ENCODE assay signal across 21 mouse cellular contexts in genomic region chr13:102914800-102915199, GRCm38 (mm10).
DNase-seq lines count a peak whose midpoint lies in the region; TF ChIP-seq lines count a peak whose summit lies in the region.
"Had no signal": no experiment of that assay in that cellular context is flagged by ENCODE, and none has a peak within 500 bp of the region (broad histone marks: within the 10 kb centered on the region; RNA-seq: fewer than 3 reads in every experiment).

No protein-coding gene starts in this region.

- peaks cover under 1% of the 10 kb centered on the region for H3K9me3 ChIP-seq in CH12.LX (replicated peaks; ENCODE audit: low read length)
- H3K9me3 ChIP-seq: embryonic facial prominence, embryonic 12.5 days; forebrain, embryonic 13.5 days; forebrain, embryonic 15.5 days; G1E had no signal

- no peaks in the 10 kb centered on the region for H3K36me3 ChIP-seq in kidney, adult 2 months (ENCODE audit: control insufficient read depth, insufficient read depth, low read length)
- H3K36me3 ChIP-seq in CH12.LX (replicated peaks in 1 of 2; ENCODE audit: control insufficient read depth in 1 of 2, insufficient read depth in 1 of 2, low read length in 1 of 2), result no peaks in the 10 kb centered on the region
- H3K36me3 ChIP-seq: embryonic facial prominence, embryonic 10.5 days; embryonic facial prominence, embryonic 12.5 days; forebrain, embryonic 15.5 days; G1E had no signal

- H3K27ac ChIP-seq in kidney, adult 2 months (ENCODE audit: insufficient read depth, low read depth, low read length), result no peak overlapping the region
- H3K27ac ChIP-seq in CH12.LX (ENCODE audit: insufficient read depth, low read depth), result peak overlapping the region; percentile 29
- H3K27ac ChIP-seq: embryonic facial prominence, embryonic 10.5 days; embryonic facial prominence, embryonic 12.5 days; forebrain, embryonic 13.5 days; forebrain, embryonic 15.5 days had no signal

- TF ChIP-seq POLR2A in kidney, adult 2 months (IDR thresholded peaks at IDR 0.05; ENCODE audit: low read depth, low read length), result no peak
- TF ChIP-seq POLR2A in CH12.LX (IDR thresholded peaks at IDR 0.05; ENCODE audit: low read depth, low read length), result no peak

- DNase-seq in heart, adult 11 months, result peak; percentile 44
- DNase-seq in heart, postnatal 14 days, result no peak
- peak; percentile 39 for DNase-seq in kidney, adult 2 months
- DNase-seq in kidney, postnatal 25 days, result no peak
- DNase-seq in CH12.LX (ENCODE audit: extremely low read depth) (no peak), MN1 (ENCODE audit: low spot score) (no peak)
- DNase-seq: adrenal gland, adult 2 months; adrenal gland, postnatal 10 days; adrenal gland, postnatal 25 days; B cell, adult 2 months; cerebellum, adult 11 months; cerebellum, adult 18-20 months; cerebellum, adult 8-10 months; cerebellum, adult 9-11 months; cerebellum, postnatal 25 days; forebrain, postnatal 0 days had no signal

- TF ChIP-seq EP300 in CH12.LX (IDR thresholded peaks at IDR 0.05; ENCODE audit: low read length), result no peak

- no peak overlapping the region for H3K4me3 ChIP-seq in kidney, adult 2 months (ENCODE audit: insufficient read depth, low read depth, low read length)
- H3K4me3 ChIP-seq in CH12.LX (replicated peaks in 1 of 3; ENCODE audit: low read depth in 2 of 3, low read length in 2 of 3, poor library complexity in 1 of 3), result no peak overlapping the region
- H3K4me3 ChIP-seq: embryonic facial prominence, embryonic 10.5 days; embryonic facial prominence, embryonic 12.5 days; forebrain, embryonic 13.5 days; forebrain, embryonic 15.5 days had no signal

- in situ Hi-C loops in CH12.LX (cut with MboI; ENCODE audit: low pct_ligation_motif_present, low pct_unique_long_range_greater_than_20kb, low sequenced_read_pairs), result no loop called here

- TF ChIP-seq CTCF in kidney, adult 2 months (conservative IDR thresholded peaks at IDR 0.05; ENCODE audit: insufficient read depth, insufficient read length, low read depth, low read length), result no peak
- no peak for TF ChIP-seq CTCF in CH12.LX (conservative IDR thresholded peaks at IDR 0.05 in 1 of 2, IDR thresholded peaks at IDR 0.05 in 1 of 2; ENCODE audit: low read depth in 2 of 2, low read length in 2 of 2)

- H3K4me2 ChIP-seq in CH12.LX (ENCODE audit: insufficient read depth, low read depth, poor library complexity, severe bottlenecking), result peak overlapping the region; percentile 16; the same call in 1 of the 2 replicates
- H3K4me2 ChIP-seq: embryonic facial prominence, embryonic 12.5 days; forebrain, embryonic 13.5 days; forebrain, embryonic 15.5 days had no signal

- TF ChIP-seq RAD21 in CH12.LX (IDR thresholded peaks at IDR 0.05; ENCODE audit: low read depth, low read length), result no peak

- H3K9ac ChIP-seq in CH12.LX (ENCODE audit: insufficient read depth, low read depth), result peak overlapping the region; percentile 20; the same call in 1 of the 2 replicates
- H3K9ac ChIP-seq: embryonic facial prominence, embryonic 12.5 days; forebrain, embryonic 13.5 days; forebrain, embryonic 15.5 days; forebrain, postnatal 0 days had no signal

- no peaks in the 10 kb centered on the region for H3K79me2 ChIP-seq in CH12.LX (replicated peaks; ENCODE audit: control insufficient read depth, extremely low read depth, insufficient read depth, poor library complexity, severe bottlenecking)

- H3K27me3 ChIP-seq in kidney, adult 2 months (replicated peaks; ENCODE audit: control insufficient read depth, insufficient read depth, low read length), result no peaks in the 10 kb centered on the region
- H3K27me3 ChIP-seq in CH12.LX (replicated peaks), result no peaks in the 10 kb centered on the region
- H3K27me3 ChIP-seq: embryonic facial prominence, embryonic 12.5 days; forebrain, embryonic 13.5 days; forebrain, embryonic 15.5 days had no signal

- dilution Hi-C loops in CH12.LX (cut with MboI; ENCODE audit: extremely low pct_ligation_motif_present, extremely low pct_unique_long_range_greater_than_20kb, low sequenced_read_pairs), result no loop called here

- intact Hi-C loops in heart, postnatal 14 days (cut with DNase I), result no loop called here

- H3K4me1 ChIP-seq in kidney, adult 2 months (ENCODE audit: control insufficient read depth, insufficient read depth, low read length), result peaks cover 16% of the 10 kb centered on the region; the same call in 1 of the 2 replicates
- H3K4me1 ChIP-seq in CH12.LX (ENCODE audit: control insufficient read depth in 1 of 2, insufficient read depth in 2 of 2), result peaks cover 11% of the 10 kb centered on the region in 2 experiments
- H3K4me1 ChIP-seq: forebrain, embryonic 13.5 days; forebrain, embryonic 15.5 days had no signal

TF ChIP-seq in CH12.LX, 34 proteins besides CTCF, POLR2A, EP300 and RAD21:
- TF ChIP-seq MYC (IDR thresholded peaks at IDR 0.05; ENCODE audit: low read depth, low read length), result 0 out of 2 replicates have a peak, but pooled peaks have one; percentile 20
- no peak for TF ChIP-seq ZNF384 (IDR thresholded peaks at IDR 0.05; ENCODE audit: low read depth, low read length)
- TF ChIP-seq E2F4 (IDR thresholded peaks at IDR 0.05; ENCODE audit: insufficient replicate concordance, low read depth, low read length), result no peak
- TF ChIP-seq MAFK (IDR thresholded peaks at IDR 0.05; ENCODE audit: insufficient replicate concordance, low read length), result no peak
- no peak for TF ChIP-seq USF2 (conservative IDR thresholded peaks at IDR 0.05; ENCODE audit: low read depth, low read length)
- TF ChIP-seq BHLHE40 (IDR thresholded peaks at IDR 0.05; ENCODE audit: low read depth, low read length), result no peak
- TF ChIP-seq NELFE (IDR thresholded peaks at IDR 0.05; ENCODE audit: low read depth, low read length), result no peak
- peak; percentile 35; the same call in 1 of the 2 replicates for TF ChIP-seq IRF4 (IDR thresholded peaks at IDR 0.05; ENCODE audit: low read depth, low read length)
- peak; percentile 87 for TF ChIP-seq TCF12 (IDR thresholded peaks at IDR 0.05; ENCODE audit: low read depth, low read length)
- TF ChIP-seq CHD1 (IDR thresholded peaks at IDR 0.05; ENCODE audit: low read depth, low read length), result peak; percentile 96
- no peak for TF ChIP-seq MAZ (IDR thresholded peaks at IDR 0.05; ENCODE audit: low read depth, low read length)
- no peak for TF ChIP-seq JUN (IDR thresholded peaks at IDR 0.05; ENCODE audit: insufficient read depth, low read depth, low read length)
- TF ChIP-seq ZMIZ1 (IDR thresholded peaks at IDR 0.05; ENCODE audit: low read depth, low read length), result 0 out of 2 replicates have a peak, but pooled peaks have one; percentile 7
- no peak for TF ChIP-seq POLR2AphosphoS2 (IDR thresholded peaks at IDR 0.05; ENCODE audit: low read depth, low read length)
- TF ChIP-seq MEF2A (IDR thresholded peaks at IDR 0.05; ENCODE audit: borderline replicate concordance, low read depth, low read length), result peak; percentile 68; the same call in 1 of the 2 replicates
- TF ChIP-seq JUND (conservative IDR thresholded peaks at IDR 0.05; ENCODE audit: low read depth, low read length), result no peak
- no peak for TF ChIP-seq ETS1 (conservative IDR thresholded peaks at IDR 0.05; ENCODE audit: low read depth, low read length)
- no peak for TF ChIP-seq CHD2 (IDR thresholded peaks at IDR 0.05; ENCODE audit: low read length)
- no peak for TF ChIP-seq HCFC1 (IDR thresholded peaks at IDR 0.05; ENCODE audit: low read depth, low read length)
- TF ChIP-seq UBTF (IDR thresholded peaks at IDR 0.05; ENCODE audit: low read depth, low read length), result no peak

Comparison
In these comparisons a context has a peak if more than half of its experiments do, and no peak if none do; other contexts are left out.
1. DNase-seq: peak in heart, adult 11 months (single experiment) and kidney, adult 2 months (single experiment); none in heart, postnatal 14 days (0 of 2), kidney, postnatal 25 days (0 of 2), CH12.LX (single experiment) and MN1 (single experiment).